Mouse (Mus musculus) myocyte (in vitro differentiated cells): Measurements from ENCODE around the gene Bms1.

Experiments used
- CEBPB ChIP-seq: IDR thresholded peaks from 2 replicates; pipeline ENCODE4 v1.6.1; 2011; ENCODE audit warnings: mild to moderate bottlenecking, moderate library complexity; ENCODE audit not compliant: poor library complexity, insufficient read depth, severe bottlenecking
- E2F4 ChIP-seq: IDR thresholded peaks from one replicate; pipeline ENCODE4 v1.6.1; 2011; ENCODE audit warnings: mild to moderate bottlenecking, control low read depth, moderate library complexity; ENCODE audit not compliant: insufficient read depth
- MAX ChIP-seq: IDR thresholded peaks from one replicate; pipeline ENCODE4 v1.6.1; 2011; ENCODE audit warnings: low read depth, mild to moderate bottlenecking, control low read depth
- MYOD1 ChIP-seq, 3 experiments: IDR thresholded peaks; one replicate each; pipeline ENCODE4 v1.6.1; 2011; ENCODE audit warnings: control low read depth in 2 of 3, low read depth in 2 of 3, mild to moderate bottlenecking in 2 of 3, moderate library complexity in 1 of 3; ENCODE audit not compliant: insufficient read length in 2 of 3, control insufficient read depth in 1 of 3
- MYOG ChIP-seq, 3 experiments: IDR thresholded peaks; one replicate each; pipeline ENCODE4 v1.6.1; 2011; ENCODE audit warnings: control low read depth in 2 of 3, low read depth in 2 of 3, mild to moderate bottlenecking in 2 of 3; ENCODE audit not compliant: insufficient read length in 2 of 3, control insufficient read depth in 1 of 3, insufficient read depth in 1 of 3
- POLR2A ChIP-seq: IDR thresholded peaks from one replicate; pipeline ENCODE4 v1.6.1; 2011; ENCODE audit warnings: low read depth, mild to moderate bottlenecking, control low read depth, moderate library complexity; ENCODE audit not compliant: insufficient read length
- POLR2AphosphoS2 ChIP-seq: IDR thresholded peaks from one replicate; pipeline ENCODE4 v1.6.1; 2011; ENCODE audit warnings: low read depth, control low read depth; ENCODE audit not compliant: insufficient read length
- REST ChIP-seq: IDR thresholded peaks from one replicate; pipeline ENCODE4 v1.6.1; 2011; ENCODE audit warnings: mild to moderate bottlenecking, control low read depth, moderate library complexity; ENCODE audit not compliant: insufficient read depth, insufficient read length
- TCF12 ChIP-seq: IDR thresholded peaks from one replicate; pipeline ENCODE4 v1.6.1; 2011; ENCODE audit warnings: mild to moderate bottlenecking, control low read depth; ENCODE audit not compliant: poor library complexity, insufficient read depth, severe bottlenecking
- TCF3 ChIP-seq: IDR thresholded peaks from one replicate; pipeline ENCODE4 v1.6.1; 2011; ENCODE audit warnings: low read depth, control low read depth; ENCODE audit not compliant: insufficient read length
- USF1 ChIP-seq: IDR thresholded peaks from one replicate; pipeline ENCODE4 v1.6.1; 2011; ENCODE audit warnings: low read depth, mild to moderate bottlenecking, control low read depth, moderate library complexity

GRCm38 (mm10) chr6:118381234-118381633 is 38.0 kb downstream of the Bms1 start:
- TF ChIP-seq POLR2A = no peak
- no peak for TF ChIP-seq TCF12
- no peak for TF ChIP-seq CEBPB
- TF ChIP-seq REST = no peak
- TF ChIP-seq POLR2AphosphoS2 = no peak
- TF ChIP-seq MAX = no peak
- TF ChIP-seq USF1 = no peak
- no peak for TF ChIP-seq TCF3
- TF ChIP-seq E2F4 = no peak
- TF ChIP-seq MYOD1 (IDR thresholded peaks at IDR 0.05; ENCODE audit: control insufficient read depth in 1 of 3, insufficient read length in 2 of 3, low read depth in 2 of 3) = no peak
- no peak for TF ChIP-seq MYOG (IDR thresholded peaks at IDR 0.05; ENCODE audit: control insufficient read depth in 1 of 3, insufficient read depth in 1 of 3, insufficient read length in 2 of 3, low read depth in 2 of 3)
